Comparison of ENCODE assay signal across 8 mouse cellular contexts in the genomic region with DNA sequence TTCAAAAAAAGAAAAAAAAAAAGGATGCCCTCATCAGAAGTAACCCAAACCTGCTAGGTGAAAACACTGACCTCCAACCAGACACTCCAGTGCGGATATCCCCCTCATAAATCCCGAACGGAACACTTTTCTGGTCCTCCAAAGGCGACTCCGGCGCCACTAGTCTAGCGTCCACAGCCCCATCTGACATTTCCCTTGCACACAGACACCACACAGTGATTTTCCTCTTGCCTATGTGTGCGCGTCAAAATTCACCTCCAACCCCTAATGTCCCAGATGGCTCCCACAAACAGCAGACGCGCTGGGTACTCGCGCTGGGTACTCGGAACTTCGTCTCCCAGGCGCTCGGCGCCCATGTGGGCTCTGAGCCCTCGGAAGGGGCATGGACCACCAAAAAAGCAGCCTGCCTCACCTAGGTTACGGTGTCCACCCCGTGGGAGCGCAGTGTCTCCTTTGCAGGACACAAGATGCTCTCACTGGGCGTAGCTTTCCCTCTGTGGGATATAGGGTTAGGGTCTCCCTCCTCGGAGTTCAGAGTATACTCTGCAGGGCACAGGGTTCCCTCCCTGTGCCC. TPM values are rescaled to one million over a fixed set of nuclear protein-coding genes. Genes with fewer than 3 reads are reported as not detected.
DNase-seq lines count a peak whose midpoint lies in the region; ATAC-seq and TF ChIP-seq lines count a peak whose summit lies in the region.

No protein-coding gene starts in this region.

- peaks cover 18% of the 10 kb centered on the region; the same call in 1 of the 2 replicates for H3K27me3 ChIP-seq in lung, embryonic 15.5 days
- H3K27me3 ChIP-seq in embryonic facial prominence, embryonic 14.5 days (replicated peaks; ENCODE audit: control insufficient read depth, insufficient read depth, low read length) = peaks cover 26% of the 10 kb centered on the region
- H3K27me3 ChIP-seq in kidney, postnatal 0 days (ENCODE audit: insufficient read depth, low read length) = 0 out of 2 replicates have a peak, but pooled peaks cover 13% of the 10 kb centered on the region
- H3K27me3 ChIP-seq in neural tube, embryonic 13.5 days = peaks cover 19% of the 10 kb centered on the region

- ATAC-seq in lung, embryonic 15.5 days (ENCODE audit: borderline replicate concordance, extremely low read depth, low FRiP score, low TSS enrichment) = no peak
- no peak for ATAC-seq in embryonic facial prominence, embryonic 14.5 days (ENCODE audit: low read depth)
- no peak for ATAC-seq in kidney, postnatal 0 days (replicated peaks; ENCODE audit: low FRiP score, low read depth)
- ATAC-seq in neural tube, embryonic 13.5 days (ENCODE audit: low read depth) = no peak

- H3K36me3 ChIP-seq in lung, embryonic 15.5 days = 0 out of 2 replicates have a peak, but pooled peaks cover 3% of the 10 kb centered on the region
- no peaks in the 10 kb centered on the region for H3K36me3 ChIP-seq in embryonic facial prominence, embryonic 14.5 days (ENCODE audit: control insufficient read depth, insufficient read depth, low read length)
- H3K36me3 ChIP-seq in kidney, postnatal 0 days (ENCODE audit: insufficient read depth, low read length) = no peaks in the 10 kb centered on the region
- H3K36me3 ChIP-seq in neural tube, embryonic 13.5 days = no peaks in the 10 kb centered on the region

- no peak for DNase-seq in lung, postnatal 36 days
- DNase-seq in embryonic facial prominence, embryonic 14.5 days (ENCODE audit: low spot score) = no peak
- DNase-seq in kidney, postnatal 0 days (ENCODE audit: low spot score) = no peak
- DNase-seq in yolk sac, embryonic 10.5 days (ENCODE audit: low spot score) = no peak
- DNase-seq in gastrocnemius, postnatal 14 days = no peak
- no peak for DNase-seq in left cerebral cortex, adult 18-20 months (ENCODE audit: low spot score in 2 of 2)

- no peaks in the 10 kb centered on the region for H3K9me3 ChIP-seq in lung, embryonic 15.5 days
- H3K9me3 ChIP-seq in embryonic facial prominence, embryonic 14.5 days (ENCODE audit: control insufficient read depth, low read length) = peaks cover 12% of the 10 kb centered on the region; the same call in 1 of the 2 replicates
- H3K9me3 ChIP-seq in kidney, postnatal 0 days (replicated peaks; ENCODE audit: low read length) = no peaks in the 10 kb centered on the region
- H3K9me3 ChIP-seq in neural tube, embryonic 13.5 days = no peaks in the 10 kb centered on the region

- no peak overlapping the region for H3K27ac ChIP-seq in lung, embryonic 15.5 days
- H3K27ac ChIP-seq in embryonic facial prominence, embryonic 14.5 days (replicated peaks; ENCODE audit: low read depth, low read length) = no peak overlapping the region
- H3K27ac ChIP-seq in kidney, postnatal 0 days = no peak overlapping the region
- no peak overlapping the region for H3K27ac ChIP-seq in neural tube, embryonic 13.5 days (replicated peaks)

- H3K4me3 ChIP-seq in lung, embryonic 15.5 days = peak overlapping the region; percentile 83
- peak overlapping the region; percentile 77 for H3K4me3 ChIP-seq in embryonic facial prominence, embryonic 14.5 days (ENCODE audit: low read depth, low read length)
- H3K4me3 ChIP-seq in kidney, postnatal 0 days (replicated peaks; ENCODE audit: low read depth, low read length) = peak overlapping the region; percentile 77
- H3K4me3 ChIP-seq in neural tube, embryonic 13.5 days = peak overlapping the region; percentile 82

- intact Hi-C loops in gastrocnemius, postnatal 14 days (cut with DNase I; ENCODE audit: low total_unique reads) = no loop called here

- 6% methylated on average over 24 of the region's 24 CpGs for WGBS in lung, embryonic 15.5 days
- WGBS in embryonic facial prominence, embryonic 14.5 days = 7% methylated on average over 24 of the region's 24 CpGs
- 4% methylated on average over 24 of the region's 24 CpGs for WGBS in kidney, postnatal 0 days
- WGBS in neural tube, embryonic 13.5 days = 1% methylated on average over 24 of the region's 24 CpGs

- no peak for TF ChIP-seq CTCF in kidney, postnatal 0 days (IDR thresholded peaks at IDR 0.05; ENCODE audit: low read depth)

- peak overlapping the region; percentile 52 for H3K9ac ChIP-seq in lung, embryonic 15.5 days
- no peak overlapping the region; the same call in 1 of the 2 replicates for H3K9ac ChIP-seq in embryonic facial prominence, embryonic 14.5 days (ENCODE audit: low read depth, low read length)
- peak overlapping the region; percentile 44; the same call in 1 of the 2 replicates for H3K9ac ChIP-seq in kidney, postnatal 0 days (ENCODE audit: low read depth, low read length)
- H3K9ac ChIP-seq in neural tube, embryonic 13.5 days = peak overlapping the region; percentile 88

- H3K4me2 ChIP-seq in lung, embryonic 15.5 days = peak overlapping the region; percentile 94
- peak overlapping the region; percentile 97 for H3K4me2 ChIP-seq in embryonic facial prominence, embryonic 14.5 days (ENCODE audit: low read depth, low read length)
- H3K4me2 ChIP-seq in kidney, postnatal 0 days (ENCODE audit: low read length) = peak overlapping the region; percentile 98
- H3K4me2 ChIP-seq in neural tube, embryonic 13.5 days = peak overlapping the region; percentile 98

- H3K4me1 ChIP-seq in lung, embryonic 15.5 days = peaks cover 27% of the 10 kb centered on the region
- H3K4me1 ChIP-seq in embryonic facial prominence, embryonic 14.5 days (ENCODE audit: control insufficient read depth, insufficient read depth, low read length) = peaks cover 15% of the 10 kb centered on the region; the same call in 1 of the 2 replicates
- peaks cover 5% of the 10 kb centered on the region; the same call in 1 of the 2 replicates for H3K4me1 ChIP-seq in kidney, postnatal 0 days (replicated peaks; ENCODE audit: insufficient read depth, low read length)
- peaks cover 24% of the 10 kb centered on the region for H3K4me1 ChIP-seq in neural tube, embryonic 13.5 days (replicated peaks)

RNA-seq across cellular contexts. Expression of a gene that starts 1.3 kb away (rescaled TPM):
- polyA plus RNA-seq in lung, embryonic 15.5 days (2015; fragmentation: Nextera tagmentation; extraction: Ambion mirVana) = 37.7 and 41.0 TPM in 2 replicates
- polyA plus RNA-seq in embryonic facial prominence, embryonic 14.5 days (2014; fragmentation: Nextera tagmentation; extraction: Ambion mirVana) = 4.2 and 5.4 TPM in 2 replicates
- polyA plus RNA-seq in kidney, postnatal 0 days (2015; fragmentation: Nextera tagmentation; extraction: Ambion mirVana) = 4.6 TPM in 2 replicates
- polyA plus RNA-seq in neural tube, embryonic 13.5 days (2015; fragmentation: Nextera tagmentation; extraction: Ambion mirVana) = 10.7 and 12.1 TPM in 2 replicates
- 10 to 100 TPM in 1 of 2 experiments, 1 to 10 TPM in 1; 6.3 to 12.5 TPM for total RNA-seq in gastrocnemius, postnatal 14 days (2021)
- total RNA-seq in left cerebral cortex, adult 18-20 months (2021) = 100 to 1,000 TPM; 121 to 144 TPM
